Mouse (Mus musculus) olfactory bulb, adult 2 months (tissue): ENCODE measurements at regions not wholly inside any gene's neighbourhood (a gene's known extent, or its start where the extent isn't known, plus 50 kb on each side); places are given as distances from the start of the nearest gene placed in this dataset.

Experiments
- CTCF ChIP-seq: fragments of 200-500 bp; IDR thresholded peaks from 2 replicates; pipeline ENCODE4 v1.5.1; 2012; ENCODE audit warnings: low read depth, mild to moderate bottlenecking, low read length, moderate library complexity; ENCODE audit not compliant: insufficient read depth
- POLR2A ChIP-seq: fragments of 200-500 bp; IDR thresholded peaks from 2 replicates; pipeline ENCODE4 v1.6.1; 2012; ENCODE audit warnings: mild to moderate bottlenecking, low read depth, low read length, moderate library complexity; ENCODE audit not compliant: insufficient read depth

- TF ChIP-seq POLR2A (no peak), CTCF (no peak)
These were observed 292.5 kb downstream of the Tmem38b start for GRCm38 (mm10) chr4:54118179-54118846.
